Mouse (Mus musculus) forebrain, embryonic 10.5 days (tissue): ENCODE data around the gene Pcbp4. TPM values are rescaled to one million over a fixed set of nuclear protein-coding genes. Genes with fewer than 3 reads are reported as not detected.

Experiments
- DNase-seq: peaks from one replicate; pipeline ENCODE4 v3.0.0-alpha.2; 2017; ENCODE audit warnings: low spot score; ENCODE audit errors: extremely low spot score
- H3K27ac ChIP-seq: fragments of 300-500 bp; sonication (generic); 2 replicates; pipeline ENCODE4 v1.5.1; 2016; ENCODE audit warnings: mild to moderate bottlenecking
- H3K27me3 ChIP-seq: fragments of 300-500 bp; sonication (generic); 2 replicates; pipeline ENCODE4 v1.6.1; 2016; ENCODE audit warnings: mild to moderate bottlenecking; ENCODE audit not compliant: poor library complexity, severe bottlenecking
- H3K36me3 ChIP-seq: fragments of 300-500 bp; sonication (generic); replicated peaks from 2 replicates; pipeline ENCODE4 v1.6.1; 2016; ENCODE audit warnings: mild to moderate bottlenecking, moderate library complexity
- H3K4me1 ChIP-seq: fragments of 300-500 bp; sonication (generic); 2 replicates; pipeline ENCODE4 v1.6.1; 2016
- H3K4me3 ChIP-seq: fragments of 300-500 bp; sonication (generic); 2 replicates; pipeline ENCODE4 v1.5.1; 2016; ENCODE audit warnings: mild to moderate bottlenecking, moderate library complexity
- H3K9me3 ChIP-seq: fragments of 300-500 bp; sonication (generic); 2 replicates; pipeline ENCODE4 v1.6.1; 2016; ENCODE audit warnings: mild to moderate bottlenecking, moderate library complexity
- WGBS: fragments of 180-500 bp; shearing (Covaris S2); methylation state at CpG from one replicate; pipeline ENCODE4 v1.1.7; 2016; 5-methylcytosine and 5-hydroxymethylcytosine counted together
- polyA plus RNA-seq: library from polyadenylated mRNA; unstranded; fragments of >200 nt; fragmentation: Nextera tagmentation; extraction: Ambion mirVana; gene quantifications from 2 replicates; pipeline ENCODE4 v1.2.1, GENCODE M21; 2016

Pcbp4 gene
- polyA plus RNA-seq, 1 experiment from 2014 or later: 337 TPM

GRCm38 (mm10) chr9:106449947-106450346 is 3.1 kb upstream of the Pcbp4 start:
- Histone ChIP-seq H3K27me3 (peaks cover 10% of the 10 kb centered on the region; the same call in 1 of the 2 replicates), H3K9me3 (no peaks in the 10 kb centered on the region), H3K4me3 (0 out of 2 replicates have a peak overlapping the region, but pooled peaks have one; percentile 7), H3K27ac (peak overlapping the region; percentile 98; the same call in 1 of the 2 replicates), H3K4me1 (peaks cover 94% of the 10 kb centered on the region), H3K36me3 (no peaks in the 10 kb centered on the region)
- DNase-seq: no peak
- WGBS: 91% methylated on average over 8 of the region's 8 CpGs

GRCm38 (mm10) chr9:106450661-106451060 is 2.4 kb upstream of the Pcbp4 start:
- Histone ChIP-seq H3K27ac (peak overlapping the region; percentile 98; the same call in 1 of the 2 replicates), H3K4me3 (peak overlapping the region; percentile 7), H3K4me1 (peaks cover 94% of the 10 kb centered on the region), H3K36me3 (no peaks in the 10 kb centered on the region), H3K27me3 (peaks cover 10% of the 10 kb centered on the region; the same call in 1 of the 2 replicates), H3K9me3 (no peaks in the 10 kb centered on the region)
- no peak for DNase-seq
- 24% methylated on average over 9 of the region's 9 CpGs for WGBS

GRCm38 (mm10) chr9:106451298-106451697 is 1.8 kb upstream of the Pcbp4 start:
- H3K4me1 ChIP-seq: peaks cover 94% of the 10 kb centered on the region
- no peak for DNase-seq
- peaks cover 3% of the 10 kb centered on the region for H3K36me3 ChIP-seq
- peak overlapping the region; percentile 5; the same call in 1 of the 2 replicates for H3K4me3 ChIP-seq
- peaks cover 10% of the 10 kb centered on the region; the same call in 1 of the 2 replicates for H3K27me3 ChIP-seq
- no peaks in the 10 kb centered on the region for H3K9me3 ChIP-seq
- peak overlapping the region; percentile 98 for H3K27ac ChIP-seq
- 77% methylated on average over 11 of the region's 11 CpGs for WGBS

- no peaks in the 10 kb centered on the region for H3K9me3 ChIP-seq
- 59% methylated on average over 2 of the region's 2 CpGs for WGBS
- H3K4me1 ChIP-seq: peaks cover 94% of the 10 kb centered on the region
- H3K27ac ChIP-seq: peak overlapping the region; percentile 98
- H3K27me3 ChIP-seq: peaks cover 10% of the 10 kb centered on the region; the same call in 1 of the 2 replicates
- peak overlapping the region; percentile 93 for H3K4me3 ChIP-seq
- peaks cover 9% of the 10 kb centered on the region for H3K36me3 ChIP-seq
- no peak for DNase-seq
Measured at GRCm38 (mm10) chr9:106451899-106452298, 1.2 kb upstream of the Pcbp4 start.

- Histone ChIP-seq H3K4me1 (peaks cover 94% of the 10 kb centered on the region), H3K27ac (peak overlapping the region; percentile 98), H3K36me3 (peaks cover 14% of the 10 kb centered on the region), H3K27me3 (peaks cover 10% of the 10 kb centered on the region; the same call in 1 of the 2 replicates), H3K9me3 (no peaks in the 10 kb centered on the region), H3K4me3 (peak overlapping the region; percentile 93)
- no peak for DNase-seq
- WGBS: 14% methylated on average over 6 of the region's 6 CpGs
Measured at GRCm38 (mm10) chr9:106452351-106452750, 740 bp upstream of the Pcbp4 start.

- no peaks in the 10 kb centered on the region for H3K9me3 ChIP-seq
- 0% methylated on average over 7 of the region's 7 CpGs for WGBS
- peaks cover 94% of the 10 kb centered on the region for H3K4me1 ChIP-seq
- peaks cover 10% of the 10 kb centered on the region; the same call in 1 of the 2 replicates for H3K27me3 ChIP-seq
- peak; percentile 79 for DNase-seq
- peak overlapping the region; percentile 98 for H3K27ac ChIP-seq
- peak overlapping the region; percentile 93 for H3K4me3 ChIP-seq
- peaks cover 19% of the 10 kb centered on the region for H3K36me3 ChIP-seq
Measured at GRCm38 (mm10) chr9:106452821-106453220, 270 bp upstream of the Pcbp4 start.

GRCm38 (mm10) chr9:106454071-106454761 is 1.1 kb downstream of the Pcbp4 start:
- DNase-seq: no peak
- Histone ChIP-seq H3K4me1 (peaks cover 94% of the 10 kb centered on the region), H3K4me3 (peak overlapping the region; percentile 93), H3K36me3 (peaks cover 33% of the 10 kb centered on the region), H3K9me3 (no peaks in the 10 kb centered on the region), H3K27ac (peak overlapping the region; percentile 98), H3K27me3 (peaks cover 10% of the 10 kb centered on the region; the same call in 1 of the 2 replicates)
- WGBS: under 1% methylated on average over 17 of the region's 20 CpGs

- WGBS: 1% methylated on average over 17 of the region's 17 CpGs
- peak overlapping the region; percentile 93 for H3K4me3 ChIP-seq
- peaks cover 2% of the 10 kb centered on the region; the same call in 1 of the 2 replicates for H3K27me3 ChIP-seq
- H3K36me3 ChIP-seq: peaks cover 41% of the 10 kb centered on the region
- H3K27ac ChIP-seq: peak overlapping the region; percentile 98
- H3K4me1 ChIP-seq: peaks cover 95% of the 10 kb centered on the region
- no peaks in the 10 kb centered on the region for H3K9me3 ChIP-seq
- peak; percentile 78 for DNase-seq
Measured at GRCm38 (mm10) chr9:106454888-106455681, 2.0 kb downstream of the Pcbp4 start.

- H3K4me3 ChIP-seq: peak overlapping the region; percentile 93
- H3K36me3 ChIP-seq: peaks cover 56% of the 10 kb centered on the region
- H3K27me3 ChIP-seq: no peaks in the 10 kb centered on the region
- DNase-seq: peak; percentile 64
- 28% methylated on average over 15 of the region's 15 CpGs for WGBS
- peaks cover 95% of the 10 kb centered on the region for H3K4me1 ChIP-seq
- H3K27ac ChIP-seq: peak overlapping the region; percentile 98
- H3K9me3 ChIP-seq: no peaks in the 10 kb centered on the region
Measured at GRCm38 (mm10) chr9:106456325-106457162, 3.5 kb downstream of the Pcbp4 start.

GRCm38 (mm10) chr9:106457163-106457559 is 4.1 kb downstream of the Pcbp4 start:
- Histone ChIP-seq H3K27ac (peak overlapping the region; percentile 98), H3K4me3 (peak overlapping the region; percentile 93), H3K9me3 (no peaks in the 10 kb centered on the region), H3K4me1 (peaks cover 95% of the 10 kb centered on the region), H3K27me3 (peaks cover 3% of the 10 kb centered on the region; the same call in 1 of the 2 replicates), H3K36me3 (peaks cover 62% of the 10 kb centered on the region)
- WGBS: 47% methylated on average over 9 of the region's 9 CpGs
- DNase-seq: no peak

- peaks cover 70% of the 10 kb centered on the region for H3K36me3 ChIP-seq
- H3K27ac ChIP-seq: peak overlapping the region; percentile 98
- DNase-seq: no peak
- WGBS: 77% methylated on average over 5 of the region's 5 CpGs
- peaks cover 88% of the 10 kb centered on the region for H3K4me1 ChIP-seq
- H3K4me3 ChIP-seq: peak overlapping the region; percentile 93
- H3K27me3 ChIP-seq: peaks cover 11% of the 10 kb centered on the region
- no peaks in the 10 kb centered on the region for H3K9me3 ChIP-seq
Measured at GRCm38 (mm10) chr9:106457920-106458319, 4.8 kb downstream of the Pcbp4 start.

- 85% methylated on average over 15 of the region's 15 CpGs for WGBS
- peaks cover 94% of the 10 kb centered on the region for H3K4me1 ChIP-seq
- no peak for DNase-seq
Measured at GRCm38 (mm10) chr9:106459946-106460345, 6.9 kb downstream of the Pcbp4 start.

More at GRCm38 (mm10) chr9:106459946-106460345, 6.9 kb downstream of the Pcbp4 start:
- no peaks in the 10 kb centered on the region for H3K9me3 ChIP-seq
- H3K36me3 ChIP-seq: peaks cover 90% of the 10 kb centered on the region
- peaks cover 31% of the 10 kb centered on the region for H3K27me3 ChIP-seq
- H3K4me3 ChIP-seq: peak overlapping the region; percentile 8; the same call in 1 of the 2 replicates
- peak overlapping the region; percentile 48; the same call in 1 of the 2 replicates for H3K27ac ChIP-seq
